Mouse (Mus musculus) mouse trophoblast stem cell (cell line): ENCODE results near the gene F8.
"Not testable (repeated sequence)": the region's sequence is repeated elsewhere in the genome, so short reads cannot be mapped to it uniquely, and the experiment has no call there.

Source experiments
- in situ Hi-C, 2 experiments: fragments of 300-500 bp; cut with MseI, MboI; formaldehyde crosslinking; loops; 2 replicates in 1 of 2; 3 replicates in 1 of 2; pipeline ENCODE4 v1.15.1; 2025

Gene F8

GRCm38 (mm10) chrX:75382195-75382771 is at the start of gene F8, which contains the start of gene Fundc2:
Gene F8, minus strand, starts transcription at chrX:75382615.
Gene Fundc2, plus strand, starts transcription at chrX:75382399.
- in situ Hi-C loops, result no loop called here

GRCm38 (mm10) chrX:75415936-75416785 is 33.7 kb upstream of the F8 start, which contains the start of the genes Cmc4, Mtcp1 and Brcc3:
Gene Cmc4, minus strand, starts transcription at chrX:75416584.
Gene Mtcp1, minus strand, starts transcription at chrX:75416588.
Gene Brcc3, plus strand, starts transcription at chrX:75416628.
- in situ Hi-C loops, result no loop called here

GRCm38 (mm10) chrX:75409711-75410110 is 27.3 kb upstream of the F8 start:
- in situ Hi-C loops, result no loop called here

GRCm38 (mm10) chrX:75403350-75403749 is 20.9 kb upstream of the F8 start:
- in situ Hi-C loops, result no loop called here

- in situ Hi-C loops, result no loop called here
Measured at GRCm38 (mm10) chrX:75402668-75403067, 20.3 kb upstream of the F8 start.

GRCm38 (mm10) chrX:75399471-75399870 is 17.1 kb upstream of the F8 start:
- in situ Hi-C loops, result no loop called here

- in situ Hi-C loops, result no loop called here
Measured at GRCm38 (mm10) chrX:75381699-75382098, 716 bp downstream of the F8 start.

- in situ Hi-C loops, result no loop called here
Measured at GRCm38 (mm10) chrX:75381176-75381575, 1.2 kb downstream of the F8 start.

- in situ Hi-C loops, result no loop called here
Measured at GRCm38 (mm10) chrX:75376815-75377214, 5.6 kb downstream of the F8 start.

GRCm38 (mm10) chrX:75372666-75373425 is 9.6 kb downstream of the F8 start:
- in situ Hi-C loops, result no loop called here

- in situ Hi-C loops, result no loop called here
Measured at GRCm38 (mm10) chrX:75370197-75370596, 12.2 kb downstream of the F8 start.

GRCm38 (mm10) chrX:75323556-75323955 is 58.9 kb downstream of the F8 start:
- in situ Hi-C loops, result no loop called here

- in situ Hi-C loops, result no loop called here
Measured at GRCm38 (mm10) chrX:75271676-75272075, 110.7 kb downstream of the F8 start.

GRCm38 (mm10) chrX:75233603-75234376 is 148.6 kb downstream of the F8 start:
- in situ Hi-C loops, result not testable (repeated sequence)

GRCm38 (mm10) chrX:75231456-75231855 is 151.0 kb downstream of the F8 start:
- in situ Hi-C loops, result no loop called here

- in situ Hi-C loops, result no loop called here
Measured at GRCm38 (mm10) chrX:75163670-75164069, 218.7 kb downstream of the F8 start, which contains the start of gene Smim9. Gene Smim9, minus strand, starts transcription at chrX:75163770.

- in situ Hi-C loops, result no loop called here
Measured at GRCm38 (mm10) chrX:75155576-75156243, 226.7 kb downstream of the F8 start.

- in situ Hi-C loops, result no loop called here
Measured at GRCm38 (mm10) chrX:75152249-75152648, 230.2 kb downstream of the F8 start.

GRCm38 (mm10) chrX:75150304-75150703 is 232.1 kb downstream of the F8 start:
- in situ Hi-C loops, result no loop called here

- in situ Hi-C loops, result no loop called here
Measured at GRCm38 (mm10) chrX:75148414-75148813, 234.0 kb downstream of the F8 start.

GRCm38 (mm10) chrX:75143124-75143555 is 239.3 kb downstream of the F8 start:
- in situ Hi-C loops, result not testable (repeated sequence)
